Mouse (Mus musculus): ENCODE data around the gene Metap1. TPM values are rescaled to one million over a fixed set of nuclear protein-coding genes. Genes with fewer than 3 reads are reported as not detected.

Gene Metap1
- 10 to 100 TPM; 40.4 to 46.1 TPM for total RNA-seq (2021)
- long read RNA-seq, experiment 1, transcript Metap1-201 (11 exons, 2,686 nt): major isoform, 40 of 86 reads
- long read RNA-seq, experiment 1, partial matches to known transcripts: 4 of 86 reads
- long read RNA-seq, experiment 1, other reads (novel, unspliced or antisense): 42 of 86 reads
- long read RNA-seq, experiment 2, transcript Metap1-201 (11 exons, 2,686 nt): major isoform, 59 of 83 reads
- long read RNA-seq, experiment 2, partial matches to known transcripts: 0 of 83 reads
- long read RNA-seq, experiment 2, other reads (novel, unspliced or antisense): 24 of 83 reads

- peak; percentile 97 for DNase-seq
Measured at GRCm38 (mm10) chr3:138489327-138490033, at the start of gene Metap1. TSS of gene Metap1 (minus strand) at chr3:138489515.

DNA sequence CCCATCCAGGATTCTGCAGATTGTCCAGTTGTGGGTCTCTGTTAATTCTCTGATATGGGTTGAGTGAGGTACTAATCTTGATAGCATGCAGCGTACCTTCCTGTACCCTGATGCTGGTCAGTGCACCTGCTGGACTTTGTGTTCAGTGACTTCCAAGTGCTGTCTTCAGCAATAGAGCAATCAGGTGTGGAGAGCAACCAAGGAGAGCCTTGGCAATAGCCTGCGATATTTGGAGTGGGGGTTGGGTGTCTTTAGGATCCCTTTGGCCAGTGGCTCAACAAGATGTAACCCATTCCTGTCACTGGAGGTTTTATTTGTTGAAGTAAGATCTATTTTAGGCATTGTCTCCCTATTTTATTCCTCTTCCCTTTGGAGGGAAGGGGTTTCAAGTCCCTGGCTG, 46.7 kb upstream of the Metap1 start:
- DNase-seq: no peak

DNA sequence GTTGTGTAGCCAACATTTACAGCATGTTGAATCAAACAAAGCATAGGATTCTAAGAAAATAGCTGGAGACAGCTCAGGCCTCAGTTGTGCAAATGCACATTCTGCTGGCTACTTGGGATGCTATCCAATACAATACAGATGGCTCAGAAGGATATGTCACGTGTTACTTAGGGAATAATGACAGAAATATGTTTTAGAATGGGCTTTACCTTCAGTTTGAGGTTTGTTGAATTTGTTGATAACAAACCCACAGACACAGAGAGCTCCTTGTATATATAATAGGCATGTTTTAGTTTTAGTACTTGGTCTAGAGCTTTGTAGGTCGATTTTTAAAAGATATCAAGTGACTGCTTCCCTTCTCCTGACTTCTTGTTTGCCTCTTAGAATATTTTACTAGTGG, 43.4 kb upstream of the Metap1 start:
- DNase-seq: no peak

DNA sequence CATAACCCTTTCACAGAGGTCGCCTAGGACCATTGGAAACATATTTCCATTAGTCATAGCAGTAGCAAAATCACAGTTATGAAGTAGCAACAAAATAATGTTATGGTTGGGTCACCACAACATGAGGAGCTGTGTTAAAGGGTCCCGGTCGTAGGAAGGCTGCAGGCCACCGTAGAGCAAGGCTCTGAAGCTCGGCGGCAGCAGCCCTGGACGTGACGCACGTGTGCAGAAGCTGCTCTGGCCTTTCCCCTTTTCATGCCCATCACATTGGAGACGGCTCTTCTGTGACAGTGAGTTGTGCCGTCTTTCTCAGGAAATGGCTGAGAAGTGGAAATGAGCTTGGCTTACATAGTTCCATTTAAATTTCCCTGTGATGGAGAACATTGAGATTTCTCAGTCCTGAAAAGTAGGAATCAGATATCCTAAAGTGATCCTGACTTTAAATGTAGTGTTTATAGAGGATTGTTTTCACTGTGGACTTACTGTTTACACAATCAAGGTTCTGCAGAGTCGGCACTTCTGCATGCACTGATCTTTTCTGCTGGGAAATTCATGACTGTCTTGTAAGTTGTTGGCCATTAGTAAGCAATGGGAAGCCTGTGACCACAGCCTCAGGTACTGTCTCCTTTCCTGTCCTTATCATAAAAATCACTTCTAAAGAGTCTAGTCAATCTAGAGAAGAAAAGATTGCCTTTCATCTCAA, 42.3 kb upstream of the Metap1 start:
- no peak for DNase-seq

DNA sequence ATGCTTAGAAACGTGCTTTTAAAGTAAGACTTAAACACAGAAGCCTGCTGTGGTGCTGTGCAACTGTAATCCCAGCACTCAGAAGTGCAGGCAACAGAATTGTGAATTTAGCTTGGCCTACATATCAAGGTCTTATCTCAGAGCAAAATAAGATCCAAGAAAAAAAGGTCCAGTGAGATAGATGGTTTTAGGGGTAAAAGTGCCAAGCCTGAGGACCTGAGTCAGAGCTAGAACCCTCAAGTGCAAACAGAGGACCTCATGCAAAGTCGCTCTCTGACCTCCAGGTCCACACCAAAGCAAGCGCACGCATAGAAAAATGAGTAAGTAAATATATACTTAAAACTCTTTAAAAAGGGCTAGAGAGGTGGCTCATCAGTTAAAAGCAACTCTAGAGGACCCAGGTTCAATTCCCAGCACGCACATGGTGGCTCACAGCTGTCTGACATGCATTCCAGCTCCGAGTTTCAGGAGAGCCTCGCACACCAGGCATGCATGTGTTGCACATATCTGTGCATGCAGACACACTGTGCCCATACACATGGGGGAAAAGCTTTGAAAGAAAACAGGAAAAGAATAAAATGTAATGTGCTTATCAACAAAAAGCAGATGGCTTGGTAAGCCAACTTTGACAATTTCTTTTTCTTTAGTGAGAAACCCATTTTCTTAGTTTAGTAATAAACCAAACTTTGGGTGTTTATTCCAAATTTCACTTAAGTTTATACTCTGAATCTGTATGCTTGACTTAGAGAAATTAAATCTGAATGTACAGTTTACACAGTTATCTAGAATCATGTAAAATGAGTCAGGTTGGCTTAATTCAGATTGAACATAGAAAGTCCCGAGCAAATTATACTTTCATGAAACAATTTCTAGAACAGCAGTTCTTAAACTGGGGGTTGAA, 41.5 kb upstream of the Metap1 start:
- DNase-seq: no peak

- DNase-seq: no peak
Measured at GRCm38 (mm10) chr3:138528265-138528664, 39.0 kb upstream of the Metap1 start.

GRCm38 (mm10) chr3:138527667-138528231, 38.4 kb upstream of the Metap1 start:
- DNase-seq: peak; percentile 67

- DNase-seq: peak; percentile 98
Measured at GRCm38 (mm10) chr3:138526916-138527666, 37.8 kb upstream of the Metap1 start.

DNA sequence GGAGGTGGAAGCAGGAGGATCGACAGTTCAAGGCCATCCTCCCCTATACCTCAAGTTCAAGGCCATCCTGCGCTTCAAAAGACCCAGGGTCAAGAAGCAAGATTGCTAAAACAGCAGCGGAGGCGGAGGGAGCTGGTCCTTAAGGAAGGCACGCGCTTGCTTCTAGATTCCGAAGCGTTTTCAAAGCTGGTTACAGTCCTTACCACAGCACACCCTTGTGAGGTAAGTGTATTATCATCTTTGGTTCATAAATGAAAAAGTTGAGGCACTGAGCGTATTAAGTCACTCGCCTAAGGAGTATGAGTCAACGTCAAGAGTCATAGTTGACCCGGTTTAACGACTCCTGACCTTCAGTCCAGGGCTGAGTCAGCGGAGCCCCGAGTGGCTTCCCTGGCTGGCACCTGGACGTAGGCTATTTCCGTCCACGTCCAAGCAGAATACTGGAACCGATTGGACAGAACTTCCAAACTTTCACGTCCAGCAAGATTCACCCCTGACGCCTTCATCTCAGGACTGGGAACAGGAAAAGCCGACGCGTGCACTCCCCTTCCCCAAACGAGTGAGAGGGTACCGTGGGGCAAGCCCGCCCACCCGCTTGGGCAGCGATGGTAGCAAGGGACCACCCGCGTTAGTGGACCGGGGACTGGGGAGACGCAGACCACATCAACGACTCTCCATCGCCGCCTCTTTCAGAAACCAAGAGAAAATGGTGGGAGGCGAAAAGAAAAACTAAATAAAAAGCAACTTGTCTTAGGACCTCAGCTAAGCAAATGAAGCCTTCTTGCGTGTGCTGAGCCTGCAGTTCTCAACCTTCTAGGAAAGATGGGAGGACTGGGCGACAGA, 37.0 kb upstream of the Metap1 start, which contains the start of gene Eif4e:
TSS of gene Eif4e (plus strand) at position 107 of the 843 bp plus-strand sequence.
- peak; percentile 75 for DNase-seq

DNA sequence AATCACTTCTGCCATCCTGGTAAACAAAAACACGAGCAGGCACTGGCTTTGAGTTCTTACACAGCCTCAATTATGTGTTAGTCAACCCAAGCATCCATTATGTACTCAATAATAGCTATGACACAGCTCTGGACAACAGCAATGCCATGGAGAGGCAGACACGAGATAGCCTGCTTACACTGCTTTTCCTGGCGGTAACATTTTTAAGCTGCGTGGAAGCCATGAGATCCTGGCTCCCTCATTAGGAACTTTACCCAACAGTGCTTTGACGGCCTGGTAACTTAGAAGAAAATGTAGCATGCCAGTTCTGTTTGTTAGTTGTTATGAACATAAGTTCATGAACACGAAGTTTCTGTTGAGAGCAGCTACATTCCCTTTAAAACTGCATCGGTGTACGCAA, 36.2 kb upstream of the Metap1 start:
- no peak for DNase-seq

GRCm38 (mm10) chr3:138523956-138524355, 34.6 kb upstream of the Metap1 start:
- DNase-seq: no peak

- no peak for DNase-seq
Measured at GRCm38 (mm10) chr3:138519218-138519617, 29.9 kb upstream of the Metap1 start.

DNA sequence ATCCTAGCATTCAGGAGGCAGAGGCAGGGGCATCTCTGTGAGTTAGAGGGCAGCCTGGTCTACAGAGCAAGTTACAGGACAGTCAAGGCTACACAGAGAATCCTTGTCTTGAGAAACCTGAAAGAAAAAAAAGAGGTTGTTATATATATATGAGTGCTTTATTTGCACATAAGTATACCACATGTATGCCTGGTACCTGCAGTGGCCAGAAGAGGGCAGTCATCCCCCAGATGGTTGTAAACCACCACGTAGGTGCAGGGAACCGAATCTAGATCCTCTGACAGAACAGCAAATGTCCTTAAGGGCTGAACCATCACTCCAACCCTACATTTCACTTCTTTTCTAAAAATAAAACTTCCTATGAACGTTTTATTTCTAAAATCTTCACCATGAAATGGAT, 28.6 kb upstream of the Metap1 start:
- no peak for DNase-seq

DNA sequence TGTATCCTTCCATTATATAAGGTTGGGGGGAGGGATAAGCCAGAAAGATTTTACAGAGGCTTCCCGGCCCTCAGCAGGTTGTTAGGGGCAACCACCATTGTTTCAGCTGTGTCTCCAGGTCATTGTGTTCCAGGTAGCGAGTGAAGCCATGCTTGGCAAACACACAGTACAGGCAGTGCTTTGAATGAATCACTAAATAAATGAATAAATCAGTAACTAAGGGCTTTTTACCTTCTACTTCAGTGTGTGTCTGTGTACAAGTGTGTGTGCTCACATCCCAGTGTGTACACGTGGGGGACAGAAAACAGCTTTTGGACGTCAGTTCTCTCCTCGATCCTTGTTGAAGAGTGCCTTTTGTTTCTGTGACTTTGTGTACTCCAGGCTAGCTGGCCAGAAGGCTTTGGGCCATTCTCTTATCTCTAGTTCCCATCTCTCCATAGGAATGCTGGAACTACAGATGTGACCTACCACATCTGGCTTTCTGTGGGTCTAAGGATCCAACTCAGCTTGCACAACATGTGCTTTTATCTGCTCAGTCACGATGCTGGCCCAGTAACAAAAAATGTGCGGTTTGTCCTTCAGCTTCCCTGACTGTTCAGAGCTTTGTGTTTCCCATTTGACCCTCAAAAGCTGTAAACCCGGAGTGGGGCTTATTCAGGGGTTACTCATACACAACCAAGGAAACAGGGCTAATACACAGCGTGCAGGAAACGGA, 26.5 kb upstream of the Metap1 start:
- no peak for DNase-seq

DNA sequence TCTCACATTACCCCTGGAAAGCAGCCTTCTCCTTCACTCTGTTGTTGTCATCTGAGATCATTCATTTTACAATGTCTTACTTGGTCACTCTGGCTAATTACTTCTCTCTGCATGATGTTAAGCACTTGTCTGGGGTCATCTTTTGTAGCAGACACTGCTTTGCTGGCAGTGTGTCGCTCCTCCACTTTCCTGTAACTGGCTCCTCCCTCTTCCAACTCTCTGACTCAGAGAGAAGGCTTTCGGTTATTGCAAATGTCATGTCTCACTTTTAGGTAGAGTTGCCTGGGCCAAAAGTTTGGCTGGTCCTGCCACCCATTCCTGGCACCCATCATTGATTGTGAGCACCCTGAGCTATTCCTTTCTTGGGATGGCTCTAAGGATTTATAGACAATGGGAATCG, 25.4 kb upstream of the Metap1 start:
- DNase-seq: no peak

DNA sequence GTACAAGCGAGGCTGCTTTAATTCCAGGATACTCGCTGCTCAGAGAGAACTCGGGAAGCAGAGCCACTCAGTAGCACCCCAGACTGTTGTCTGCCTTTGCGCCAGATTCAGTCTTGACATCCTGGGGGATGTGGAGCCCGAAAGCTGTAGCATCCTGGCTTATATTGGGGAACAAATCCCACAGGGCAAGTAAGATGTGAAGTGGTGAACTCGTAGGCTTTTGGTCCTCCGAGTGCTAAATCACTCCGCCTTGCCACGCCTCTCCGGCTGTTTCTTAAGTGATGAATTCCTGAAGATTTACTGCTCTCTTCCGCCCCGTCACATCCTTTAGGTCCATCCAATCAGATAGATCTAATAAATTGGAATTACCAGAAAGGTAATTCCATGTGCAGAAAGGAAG, 23.9 kb upstream of the Metap1 start:
- no peak for DNase-seq

DNA sequence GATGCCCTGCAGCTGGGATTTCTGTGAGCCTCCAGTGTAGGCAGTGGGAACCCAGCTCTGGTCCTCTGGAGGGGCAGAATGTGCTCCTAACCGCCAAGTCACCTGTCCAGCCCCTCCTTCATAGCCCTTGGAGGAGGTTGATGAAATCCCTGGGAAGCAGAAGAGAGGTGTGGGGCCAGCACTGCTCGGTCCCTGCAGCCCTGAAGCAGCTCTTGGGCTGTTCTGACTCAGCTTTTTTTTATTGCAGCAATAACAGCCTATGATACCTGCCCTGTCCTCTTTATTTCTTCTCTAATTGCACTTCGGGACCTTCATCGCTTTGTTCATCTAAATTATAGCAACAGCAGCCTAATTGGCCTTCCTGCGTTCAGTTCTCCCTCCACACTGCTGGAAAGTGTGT, 21.2 kb upstream of the Metap1 start:
- DNase-seq: no peak

DNA sequence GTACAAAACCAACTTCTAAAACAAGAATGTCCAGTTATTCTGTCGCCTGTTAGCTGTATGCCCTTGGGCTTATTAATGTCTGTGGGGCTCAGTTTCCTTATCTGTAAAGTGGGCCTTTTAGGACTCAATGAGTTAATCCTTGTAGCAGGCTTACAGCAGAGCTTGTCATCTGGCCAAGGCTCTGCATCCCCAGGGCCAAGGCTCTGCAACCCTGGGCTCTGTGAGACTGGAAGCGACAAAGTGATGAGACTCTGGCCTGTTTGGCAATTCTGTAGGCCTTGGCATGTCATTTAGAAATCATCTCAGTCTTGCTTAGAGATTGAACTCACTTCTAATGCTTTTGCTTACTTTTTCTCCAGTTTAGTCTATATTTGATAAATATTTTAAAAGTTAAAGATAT, 20.3 kb upstream of the Metap1 start:
- no peak for DNase-seq

GRCm38 (mm10) chr3:138506749-138507148, 17.4 kb upstream of the Metap1 start:
- DNase-seq: no peak
